Mouse (Mus musculus): ENCODE measurements at regions not wholly inside any gene's neighbourhood (a gene's known extent, or its start where the extent isn't known, plus 50 kb on each side); places are given as distances from the start of the nearest gene placed in this dataset.

DNA sequence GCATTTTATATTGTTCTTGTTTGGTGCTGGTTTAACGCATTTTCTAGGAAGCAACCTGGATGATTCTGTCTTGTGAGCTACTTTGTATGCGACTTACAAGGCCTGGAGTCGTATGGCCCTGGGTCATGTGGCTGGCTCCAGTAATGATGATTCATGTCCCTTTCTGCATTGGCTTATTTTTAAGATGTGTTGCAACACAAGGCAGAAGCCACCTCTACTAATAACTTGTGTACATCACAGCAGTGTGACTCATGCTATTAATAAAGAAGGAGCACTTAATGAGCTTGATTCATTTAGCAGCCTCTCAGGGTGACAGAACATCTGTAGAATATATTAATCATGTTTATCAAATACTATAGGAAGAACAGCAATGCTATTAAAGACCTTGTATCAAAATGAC is 84.0 kb downstream of the Slc5a7 start:
- WGBS, result 66% methylated on average over 3 of the region's 3 CpGs
- Histone ChIP-seq H3K27ac (ENCODE audit: low read length) (no peak overlapping the region), H3K9ac (ENCODE audit: low read length) (no peak overlapping the region), H3K4me2 (ENCODE audit: low read depth, low read length) (no peak overlapping the region), H3K4me3 (replicated peaks; ENCODE audit: low read length) (no peak overlapping the region), H3K9me3 (replicated peaks; ENCODE audit: control insufficient read depth, low read length) (no peaks in the 10 kb centered on the region), H3K36me3 (ENCODE audit: control insufficient read depth, insufficient read depth, low read length) (no peaks in the 10 kb centered on the region), H3K27me3 (ENCODE audit: control insufficient read depth, insufficient read depth, low read length) (no peaks in the 10 kb centered on the region), H3K4me1 (ENCODE audit: control insufficient read depth, insufficient read depth, low read length) (no peaks in the 10 kb centered on the region)
- no peak for ATAC-seq (ENCODE audit: insufficient read depth, low FRiP score)

DNA sequence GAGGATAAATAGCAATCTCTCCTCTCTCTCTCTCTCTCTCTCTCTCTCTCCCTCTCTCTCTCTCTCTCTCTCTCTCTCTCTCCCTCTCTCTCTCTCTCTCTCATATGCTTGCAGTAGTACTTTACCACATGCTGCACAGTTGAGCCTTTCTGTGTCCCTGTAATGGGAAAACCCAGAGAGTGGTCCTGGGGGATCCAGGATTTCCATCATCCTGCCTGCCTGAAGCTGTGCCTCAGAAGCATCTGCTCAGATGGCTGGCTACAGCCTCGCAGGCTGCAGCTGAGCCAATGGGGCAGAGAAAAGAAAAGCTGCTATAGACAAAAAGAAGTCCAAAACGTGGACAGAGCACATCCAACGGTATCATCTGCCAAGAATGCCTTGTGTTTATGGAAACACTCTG is 97.1 kb downstream of the Slc5a7 start:
- Histone ChIP-seq H3K27me3 (ENCODE audit: control insufficient read depth, insufficient read depth, low read length) (no peaks in the 10 kb centered on the region), H3K4me3 (replicated peaks; ENCODE audit: low read length) (no peak overlapping the region), H3K4me1 (ENCODE audit: control insufficient read depth, insufficient read depth, low read length) (no peaks in the 10 kb centered on the region), H3K36me3 (ENCODE audit: control insufficient read depth, insufficient read depth, low read length) (no peaks in the 10 kb centered on the region), H3K27ac (ENCODE audit: low read length) (no peak overlapping the region), H3K9me3 (replicated peaks; ENCODE audit: control insufficient read depth, low read length) (no peaks in the 10 kb centered on the region), H3K4me2 (ENCODE audit: low read depth, low read length) (no peak overlapping the region), H3K9ac (ENCODE audit: low read length) (no peak overlapping the region)
- 31% methylated on average over 3 of the region's 3 CpGs for WGBS
- ATAC-seq (ENCODE audit: insufficient read depth, low FRiP score), result no peak

DNA sequence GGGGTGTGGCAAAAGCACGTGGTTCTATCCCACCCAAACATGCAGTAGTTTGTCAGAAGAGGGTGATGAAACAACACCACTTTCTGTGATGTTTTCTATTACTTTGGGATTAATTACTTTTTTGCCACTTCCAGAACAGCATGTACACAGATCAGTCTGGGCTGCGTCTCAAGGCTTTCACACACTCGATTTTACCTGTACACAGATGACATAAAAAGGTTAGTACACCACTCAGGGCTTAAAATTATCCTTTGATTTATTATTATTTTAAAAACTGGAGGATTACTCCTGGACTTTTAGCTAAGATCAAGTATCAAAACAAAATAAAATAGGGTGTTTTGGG is 106.6 kb downstream of the Slc5a7 start:
- no peak for ATAC-seq (ENCODE audit: insufficient read depth, low FRiP score)
- no peak overlapping the region for H3K4me3 ChIP-seq (replicated peaks; ENCODE audit: low read length)
- H3K36me3 ChIP-seq (ENCODE audit: control insufficient read depth, insufficient read depth, low read length), result no peaks in the 10 kb centered on the region
- H3K4me2 ChIP-seq (ENCODE audit: low read depth, low read length), result no peak overlapping the region
- H3K9ac ChIP-seq (ENCODE audit: low read length), result no peak overlapping the region
- H3K27me3 ChIP-seq (ENCODE audit: control insufficient read depth, insufficient read depth, low read length), result no peaks in the 10 kb centered on the region
- 50% methylated on average over 3 of the region's 3 CpGs for WGBS
- no peak overlapping the region for H3K27ac ChIP-seq (ENCODE audit: low read length)
- H3K4me1 ChIP-seq (ENCODE audit: control insufficient read depth, insufficient read depth, low read length), result no peaks in the 10 kb centered on the region
- H3K9me3 ChIP-seq (replicated peaks; ENCODE audit: control insufficient read depth, low read length), result no peaks in the 10 kb centered on the region

DNA sequence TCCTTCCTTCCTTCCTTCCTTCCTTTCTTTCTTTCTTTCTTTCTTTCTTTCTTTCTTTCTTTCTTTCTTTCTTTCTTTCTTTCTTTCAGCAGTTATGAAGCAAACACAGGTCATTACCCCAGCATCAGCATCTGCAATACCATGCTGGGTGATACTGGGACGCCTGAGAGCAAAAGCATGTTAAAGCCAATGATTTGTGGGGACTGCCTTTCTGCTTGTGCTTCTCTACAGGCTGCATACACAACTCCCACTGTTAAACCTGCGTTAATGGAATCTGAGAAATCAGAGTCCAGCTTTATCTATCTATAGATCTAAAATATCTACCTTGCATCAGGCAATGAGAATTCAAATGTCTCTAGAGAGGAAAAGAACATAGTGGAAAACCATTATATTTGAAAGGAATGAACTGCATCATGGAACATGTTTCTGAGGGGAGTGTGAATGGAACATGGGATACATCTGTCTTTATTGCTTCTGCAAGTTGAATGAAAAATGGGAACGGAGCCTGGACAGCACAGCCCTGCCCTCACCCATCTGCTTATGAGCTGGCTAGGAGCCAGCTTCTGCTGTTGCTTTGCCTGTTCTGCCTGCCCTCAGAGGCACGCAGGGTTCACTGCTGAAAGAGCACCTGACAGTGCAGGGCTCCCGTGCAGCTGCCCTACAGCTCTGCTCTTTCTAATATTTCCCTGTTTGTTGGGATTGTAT is 107.2 kb downstream of the Slc5a7 start:
- Histone ChIP-seq H3K4me2 (ENCODE audit: low read depth, low read length) (no peak overlapping the region), H3K36me3 (ENCODE audit: control insufficient read depth, insufficient read depth, low read length) (no peaks in the 10 kb centered on the region), H3K27ac (ENCODE audit: low read length) (no peak overlapping the region), H3K9me3 (replicated peaks; ENCODE audit: control insufficient read depth, low read length) (no peaks in the 10 kb centered on the region), H3K4me1 (ENCODE audit: control insufficient read depth, insufficient read depth, low read length) (no peaks in the 10 kb centered on the region), H3K27me3 (ENCODE audit: control insufficient read depth, insufficient read depth, low read length) (no peaks in the 10 kb centered on the region), H3K9ac (ENCODE audit: low read length) (no peak overlapping the region), H3K4me3 (replicated peaks; ENCODE audit: low read length) (no peak overlapping the region)
- WGBS, result 33% methylated on average over 5 of the region's 5 CpGs
- peak; percentile 71 for ATAC-seq (ENCODE audit: insufficient read depth, low FRiP score)

DNA sequence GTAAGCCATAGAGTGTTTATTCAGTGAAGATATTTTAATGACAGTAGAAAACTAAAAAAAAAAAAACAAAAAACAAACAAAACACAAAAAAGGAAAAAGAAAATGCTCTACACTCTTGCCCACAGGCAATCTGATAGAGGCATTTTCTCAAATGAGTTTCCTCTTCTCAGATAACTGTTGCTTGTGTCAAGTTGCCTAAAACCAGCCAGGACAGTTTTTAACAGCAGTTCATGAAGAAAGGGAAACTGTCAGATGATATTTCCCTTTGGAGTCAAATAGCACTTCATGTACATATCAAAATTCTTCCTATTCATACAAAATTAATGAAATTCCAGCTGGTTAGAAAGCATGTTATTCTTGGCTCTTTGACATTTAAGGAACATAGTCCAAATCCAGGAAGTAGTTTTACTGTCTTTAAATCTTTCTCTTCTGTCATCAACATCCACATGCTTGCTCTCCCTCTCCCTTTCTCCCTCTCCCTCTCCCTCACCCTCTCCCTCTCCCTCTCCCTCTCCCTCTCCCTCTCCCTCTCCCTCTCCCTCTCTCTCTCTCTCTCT is 109.8 kb downstream of the Slc5a7 start:
- no peak overlapping the region for H3K4me2 ChIP-seq (ENCODE audit: low read depth, low read length)
- no peaks in the 10 kb centered on the region for H3K4me1 ChIP-seq (ENCODE audit: control insufficient read depth, insufficient read depth, low read length)
- no peak overlapping the region for H3K27ac ChIP-seq (ENCODE audit: low read length)
- no peaks in the 10 kb centered on the region for H3K36me3 ChIP-seq (ENCODE audit: control insufficient read depth, insufficient read depth, low read length)
- ATAC-seq (ENCODE audit: insufficient read depth, low FRiP score), result no peak
- H3K9me3 ChIP-seq (replicated peaks; ENCODE audit: control insufficient read depth, low read length), result no peaks in the 10 kb centered on the region
- H3K4me3 ChIP-seq (replicated peaks; ENCODE audit: low read length), result no peak overlapping the region
- no peaks in the 10 kb centered on the region for H3K27me3 ChIP-seq (ENCODE audit: control insufficient read depth, insufficient read depth, low read length)
- no peak overlapping the region for H3K9ac ChIP-seq (ENCODE audit: low read length)

DNA sequence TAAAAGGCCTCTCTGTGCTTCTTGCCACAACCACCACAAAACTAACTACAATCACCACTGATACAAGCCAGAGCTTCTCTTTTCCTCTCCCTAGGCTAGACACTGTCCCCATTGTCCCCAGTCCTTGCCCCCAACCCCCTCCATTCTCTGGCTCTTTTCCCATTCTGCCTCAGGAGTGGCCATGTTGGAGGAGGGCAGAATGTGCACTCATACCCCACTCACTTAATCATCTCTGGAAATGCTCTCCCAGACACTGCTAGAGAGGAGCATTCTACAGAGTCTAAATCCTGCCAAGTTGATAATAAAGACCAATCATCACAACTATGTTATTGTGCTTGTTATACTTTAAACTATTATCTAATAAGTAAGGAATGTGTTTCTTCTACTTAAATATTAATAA is 116.8 kb downstream of the Slc5a7 start:
- H3K36me3 ChIP-seq (ENCODE audit: control insufficient read depth, insufficient read depth, low read length), result no peaks in the 10 kb centered on the region
- ATAC-seq (ENCODE audit: insufficient read depth, low FRiP score), result peak; percentile 47; the same call in 1 of the 2 replicates
- no peak overlapping the region for H3K4me3 ChIP-seq (replicated peaks; ENCODE audit: low read length)
- no peaks in the 10 kb centered on the region for H3K27me3 ChIP-seq (ENCODE audit: control insufficient read depth, insufficient read depth, low read length)
- H3K4me2 ChIP-seq (ENCODE audit: low read depth, low read length), result no peak overlapping the region
- no peaks in the 10 kb centered on the region for H3K9me3 ChIP-seq (replicated peaks; ENCODE audit: control insufficient read depth, low read length)
- H3K27ac ChIP-seq (ENCODE audit: low read length), result no peak overlapping the region
- no peaks in the 10 kb centered on the region for H3K4me1 ChIP-seq (ENCODE audit: control insufficient read depth, insufficient read depth, low read length)
- no peak overlapping the region for H3K9ac ChIP-seq (ENCODE audit: low read length)

DNA sequence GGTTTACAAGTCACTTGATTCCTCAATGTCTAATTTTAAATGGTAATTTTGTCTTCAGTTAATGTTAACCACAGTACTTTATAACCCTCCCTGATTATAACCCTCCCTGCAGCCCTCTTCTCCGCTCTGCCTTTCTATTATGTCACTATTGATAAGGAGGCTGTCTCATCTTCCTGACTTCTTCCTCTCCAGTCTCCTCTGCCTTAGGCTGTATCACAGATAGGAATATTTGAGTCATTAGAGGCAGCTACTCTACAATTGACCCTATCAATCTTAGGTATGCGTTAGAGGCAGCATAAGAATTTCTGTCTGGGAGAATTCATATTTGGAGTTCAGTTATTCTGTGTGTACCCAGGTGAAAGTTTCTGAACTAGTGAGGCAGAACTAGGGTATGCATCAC is 118.3 kb downstream of the Slc5a7 start:
- Histone ChIP-seq H3K4me2 (ENCODE audit: low read depth, low read length) (no peak overlapping the region), H3K9ac (ENCODE audit: low read length) (no peak overlapping the region), H3K36me3 (ENCODE audit: control insufficient read depth, insufficient read depth, low read length) (no peaks in the 10 kb centered on the region), H3K27ac (ENCODE audit: low read length) (no peak overlapping the region), H3K27me3 (ENCODE audit: control insufficient read depth, insufficient read depth, low read length) (no peaks in the 10 kb centered on the region), H3K9me3 (replicated peaks; ENCODE audit: control insufficient read depth, low read length) (no peaks in the 10 kb centered on the region), H3K4me1 (ENCODE audit: control insufficient read depth, insufficient read depth, low read length) (no peaks in the 10 kb centered on the region), H3K4me3 (replicated peaks; ENCODE audit: low read length) (no peak overlapping the region)
- ATAC-seq (ENCODE audit: insufficient read depth, low FRiP score), result no peak
- 77% methylated on average over 2 of the region's 2 CpGs for WGBS

DNA sequence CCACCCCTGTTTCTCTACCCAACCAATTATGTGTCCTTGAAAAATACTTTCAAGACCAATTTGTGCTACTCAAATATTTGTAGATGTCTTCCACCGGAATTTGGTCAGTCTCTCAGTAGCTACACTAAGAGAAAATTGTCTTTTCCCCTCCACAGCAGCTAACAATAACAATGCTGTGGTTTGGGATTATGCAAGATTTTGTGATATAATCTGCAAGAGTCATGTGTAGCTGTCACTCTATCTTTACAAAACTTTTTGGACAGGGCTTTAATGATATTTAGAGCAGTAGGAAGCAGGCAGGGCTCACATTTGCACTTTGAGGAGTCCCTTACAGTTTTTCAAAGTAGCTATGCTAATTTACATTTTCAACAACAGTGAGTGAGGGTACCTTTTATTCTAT is 128.1 kb downstream of the Slc5a7 start:
- Histone ChIP-seq H3K4me3 (replicated peaks; ENCODE audit: low read length) (no peak overlapping the region), H3K36me3 (ENCODE audit: control insufficient read depth, insufficient read depth, low read length) (no peaks in the 10 kb centered on the region), H3K4me1 (ENCODE audit: control insufficient read depth, insufficient read depth, low read length) (no peaks in the 10 kb centered on the region), H3K9ac (ENCODE audit: low read length) (no peak overlapping the region), H3K27ac (ENCODE audit: low read length) (no peak overlapping the region), H3K9me3 (replicated peaks; ENCODE audit: control insufficient read depth, low read length) (no peaks in the 10 kb centered on the region), H3K27me3 (ENCODE audit: control insufficient read depth, insufficient read depth, low read length) (no peaks in the 10 kb centered on the region), H3K4me2 (ENCODE audit: low read depth, low read length) (no peak overlapping the region)
- 51% methylated on average over 1 of the region's 1 CpGs for WGBS
- ATAC-seq (ENCODE audit: insufficient read depth, low FRiP score), result no peak

DNA sequence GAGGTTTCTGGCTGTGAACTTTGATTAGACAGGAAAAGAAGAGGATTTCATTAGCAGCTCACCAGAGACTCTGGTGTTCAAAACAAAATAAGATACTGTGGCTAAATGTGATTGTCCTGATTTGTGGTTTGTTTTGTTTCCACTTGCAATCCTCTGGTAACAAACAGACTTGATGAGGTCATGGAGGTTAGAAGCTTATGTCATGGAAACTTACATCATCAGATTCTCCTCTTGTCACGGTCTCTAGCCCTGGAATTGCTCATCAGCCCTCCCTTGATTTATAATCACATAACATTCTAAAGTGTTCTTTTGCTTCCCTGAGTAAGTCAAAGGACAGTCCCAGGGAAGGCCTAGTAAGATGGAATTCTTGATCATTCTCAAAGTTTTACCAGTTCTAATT is 130.8 kb downstream of the Slc5a7 start:
- Histone ChIP-seq H3K27ac (ENCODE audit: low read length) (no peak overlapping the region), H3K4me3 (replicated peaks; ENCODE audit: low read length) (no peak overlapping the region), H3K36me3 (ENCODE audit: control insufficient read depth, insufficient read depth, low read length) (no peaks in the 10 kb centered on the region), H3K4me2 (ENCODE audit: low read depth, low read length) (no peak overlapping the region), H3K9me3 (replicated peaks; ENCODE audit: control insufficient read depth, low read length) (no peaks in the 10 kb centered on the region), H3K9ac (ENCODE audit: low read length) (no peak overlapping the region), H3K4me1 (ENCODE audit: control insufficient read depth, insufficient read depth, low read length) (no peaks in the 10 kb centered on the region), H3K27me3 (ENCODE audit: control insufficient read depth, insufficient read depth, low read length) (no peaks in the 10 kb centered on the region)
- WGBS, result 42% methylated on average over 1 of the region's 1 CpGs
- ATAC-seq (ENCODE audit: insufficient read depth, low FRiP score), result no peak

All from stomach, embryonic 16.5 days (tissue).